Mouse (Mus musculus) hindbrain, embryonic 11.5 days (tissue): Measurements from ENCODE around the gene Prrx1. TPM values are rescaled to one million over a fixed set of nuclear protein-coding genes. Genes with fewer than 3 reads are reported as not detected.

Source experiments
- ATAC-seq: fragments of 200-750 bp; cut with Nextera tagmentation; 2 replicates; pipeline ENCODE4 v1.8.0; 2017; ENCODE audit warnings: mild to moderate bottlenecking, moderate TSS enrichment, moderate library complexity; ENCODE audit not compliant: low FRiP score
- DNase-seq: peaks from one replicate; pipeline ENCODE4 v3.0.0-alpha.2; 2015; ENCODE audit warnings: low spot score
- H3K27ac ChIP-seq: fragments of 300-500 bp; sonication (generic); 2 replicates; pipeline ENCODE4 v1.5.1; 2014; ENCODE audit warnings: mild to moderate bottlenecking, low read depth, low read length
- H3K27me3 ChIP-seq: fragments of 300-500 bp; sonication (generic); 2 replicates; pipeline ENCODE4 v1.6.1; 2014; ENCODE audit warnings: mild to moderate bottlenecking, low read length, moderate library complexity, mixed read lengths; ENCODE audit not compliant: control insufficient read depth, insufficient read depth
- H3K36me3 ChIP-seq: fragments of 300-500 bp; sonication (generic); 2 replicates; pipeline ENCODE4 v1.6.1; 2014; ENCODE audit warnings: mild to moderate bottlenecking, low read length, moderate library complexity, mixed read lengths; ENCODE audit not compliant: control insufficient read depth, insufficient read depth
- H3K4me1 ChIP-seq: fragments of 300-500 bp; sonication (generic); replicated peaks from 2 replicates; pipeline ENCODE4 v1.6.1; 2014; ENCODE audit warnings: low read length, mixed read lengths; ENCODE audit not compliant: control insufficient read depth, insufficient read depth
- H3K4me2 ChIP-seq: fragments of 300-500 bp; sonication (generic); replicated peaks from 2 replicates; pipeline ENCODE4 v1.6.1; 2014; ENCODE audit warnings: mild to moderate bottlenecking, low read depth, low read length
- H3K4me3 ChIP-seq: fragments of 300-500 bp; sonication (generic); 2 replicates; pipeline ENCODE4 v1.5.1; 2014; ENCODE audit warnings: low read depth, low read length
- H3K9ac ChIP-seq: fragments of 300-500 bp; sonication (generic); 2 replicates; pipeline ENCODE4 v1.6.1; 2014; ENCODE audit warnings: low read depth, low read length
- H3K9me3 ChIP-seq: fragments of 300-500 bp; sonication (generic); 2 replicates; pipeline ENCODE4 v1.6.1; 2016; ENCODE audit warnings: low read length; ENCODE audit not compliant: control insufficient read depth
- WGBS: fragments of 180-500 bp; shearing (Covaris S2); extraction: QIAGEN DNeasy Blood & Tissue Kit; methylation state at CpG from one replicate; pipeline ENCODE4 v1.1.7; 2014; 5-methylcytosine and 5-hydroxymethylcytosine counted together
- polyA plus RNA-seq: library from polyadenylated mRNA; unstranded; fragments of >200 nt; fragmentation: Nextera tagmentation; extraction: Ambion mirVana; gene quantifications from 2 replicates; pipeline ENCODE4 v1.2.1, GENCODE M21; 2014

Gene Prrx1
- polyA plus RNA-seq, 1 experiment from 2014 or later, result 71.0 TPM

- Histone ChIP-seq H3K4me3 (no peak overlapping the region), H3K4me1 (no peaks in the 10 kb centered on the region; the same call in none of the 2 replicates), H3K9ac (no peak overlapping the region), H3K27ac (no peak overlapping the region), H3K36me3 (no peaks in the 10 kb centered on the region), H3K4me2 (0 out of 2 replicates have a peak overlapping the region, but pooled peaks have one; percentile 15), H3K27me3 (peaks cover 42% of the 10 kb centered on the region), H3K9me3 (no peaks in the 10 kb centered on the region)
- DNase-seq (peak; percentile 38), ATAC-seq (no peak)
- 11% methylated on average over 11 of the region's 11 CpGs for WGBS
Measured at GRCm38 (mm10) chr1:163307706-163308105, 5.8 kb downstream of the Prrx1 start.

GRCm38 (mm10) chr1:163305956-163306355 is 7.6 kb downstream of the Prrx1 start:
- Histone ChIP-seq H3K9ac (no peak overlapping the region), H3K27ac (no peak overlapping the region), H3K36me3 (no peaks in the 10 kb centered on the region), H3K9me3 (no peaks in the 10 kb centered on the region), H3K27me3 (peaks cover 25% of the 10 kb centered on the region), H3K4me3 (no peak overlapping the region), H3K4me2 (no peak overlapping the region), H3K4me1 (no peaks in the 10 kb centered on the region)
- 43% methylated on average over 1 of the region's 1 CpGs for WGBS
- no peak for DNase-seq
- no peak for ATAC-seq

DNA sequence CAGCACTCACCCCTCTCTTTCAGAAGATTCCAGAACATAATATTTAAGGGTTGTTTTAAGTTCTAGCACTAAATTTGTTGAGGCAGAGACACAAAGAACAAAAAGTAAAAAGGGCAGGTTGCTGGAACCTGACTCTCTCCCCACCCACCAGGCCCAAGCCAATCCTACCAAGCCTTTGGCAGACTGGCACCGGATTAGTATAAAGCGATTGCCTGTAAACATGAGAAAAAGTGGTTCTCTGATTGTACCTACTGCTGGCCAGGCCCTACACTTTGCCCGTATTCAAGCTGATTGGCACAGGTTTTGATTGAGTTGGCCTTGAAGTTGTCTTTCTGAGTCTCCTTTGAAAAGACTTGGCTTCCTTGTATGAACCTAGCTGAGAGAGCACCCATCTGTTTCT is 8.7 kb downstream of the Prrx1 start:
- no peaks in the 10 kb centered on the region for H3K4me1 ChIP-seq
- H3K4me2 ChIP-seq, result no peak overlapping the region
- H3K9ac ChIP-seq, result no peak overlapping the region
- H3K9me3 ChIP-seq, result no peaks in the 10 kb centered on the region
- no peak for ATAC-seq
- no peak overlapping the region for H3K4me3 ChIP-seq
- H3K27ac ChIP-seq, result no peak overlapping the region
- WGBS, result 89% methylated on average over 3 of the region's 3 CpGs
- no peak for DNase-seq
- no peaks in the 10 kb centered on the region for H3K36me3 ChIP-seq
- H3K27me3 ChIP-seq, result peaks cover 19% of the 10 kb centered on the region

- Histone ChIP-seq H3K36me3 (no peaks in the 10 kb centered on the region), H3K4me1 (no peaks in the 10 kb centered on the region), H3K9me3 (no peaks in the 10 kb centered on the region), H3K27me3 (peaks cover 1% of the 10 kb centered on the region; the same call in 1 of the 2 replicates), H3K4me2 (no peak overlapping the region), H3K27ac (no peak overlapping the region), H3K9ac (no peak overlapping the region), H3K4me3 (no peak overlapping the region)
- no peak for ATAC-seq
- DNase-seq, result no peak
- WGBS, result 53% methylated on average over 6 of the region's 6 CpGs
Measured at GRCm38 (mm10) chr1:163302292-163302691, 11.2 kb downstream of the Prrx1 start.

DNA sequence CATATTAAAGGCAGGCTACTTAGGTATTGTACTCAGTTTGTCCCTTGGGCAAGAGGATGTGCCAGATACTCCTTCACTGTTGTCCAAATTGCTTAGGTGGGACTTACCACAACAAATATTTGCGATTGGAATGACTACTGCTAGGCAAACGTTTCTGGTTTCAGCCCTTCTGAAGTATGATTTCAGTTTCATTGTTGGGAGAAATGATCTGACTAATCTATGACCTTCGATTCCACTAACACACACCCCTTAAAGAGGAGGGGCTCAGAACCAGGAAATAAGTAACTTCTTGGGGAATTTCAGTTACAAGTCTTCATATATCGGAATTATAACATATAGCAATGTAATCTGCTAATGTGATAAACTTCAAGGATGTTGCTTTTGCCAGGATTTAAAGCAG is 20.4 kb downstream of the Prrx1 start:
- DNase-seq, result no peak
- no peaks in the 10 kb centered on the region for H3K4me1 ChIP-seq
- 84% methylated on average over 4 of the region's 4 CpGs for WGBS

DNA sequence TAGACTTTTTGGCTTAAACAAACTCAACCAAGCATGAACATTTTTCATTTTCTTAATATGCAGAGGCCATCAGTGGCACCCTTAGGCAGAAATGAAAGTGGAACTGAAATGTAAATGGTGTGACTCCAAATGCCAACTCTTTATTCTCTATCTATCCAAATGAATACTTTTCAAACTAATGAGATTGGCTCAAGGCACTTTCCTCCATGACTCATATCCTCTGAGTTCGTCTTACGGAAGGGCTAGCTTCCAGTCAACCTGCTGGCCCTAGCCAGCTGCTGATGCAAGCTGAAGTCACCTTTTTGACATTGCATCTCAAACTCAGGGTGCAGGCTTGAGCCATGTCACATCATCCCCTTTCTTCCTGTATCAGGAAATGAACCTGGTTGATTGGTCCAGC is 21.6 kb downstream of the Prrx1 start:
- Histone ChIP-seq H3K4me2 (no peak overlapping the region), H3K9me3 (no peaks in the 10 kb centered on the region), H3K27ac (no peak overlapping the region), H3K36me3 (no peaks in the 10 kb centered on the region), H3K4me1 (no peaks in the 10 kb centered on the region), H3K27me3 (no peaks in the 10 kb centered on the region), H3K9ac (no peak overlapping the region), H3K4me3 (no peak overlapping the region)
- 96% methylated on average over 2 of the region's 2 CpGs for WGBS
- DNase-seq, result no peak
- no peak for ATAC-seq

More for the DNA sequence above, 20.4 kb downstream of the Prrx1 start:
- Histone ChIP-seq H3K4me2 (no peak overlapping the region), H3K4me3 (no peak overlapping the region), H3K9ac (no peak overlapping the region), H3K27me3 (no peaks in the 10 kb centered on the region), H3K36me3 (no peaks in the 10 kb centered on the region), H3K9me3 (no peaks in the 10 kb centered on the region), H3K27ac (no peak overlapping the region)
- ATAC-seq, result no peak

- H3K9ac ChIP-seq, result no peak overlapping the region
- no peaks in the 10 kb centered on the region for H3K4me1 ChIP-seq
- WGBS, result 85% methylated on average over 7 of the region's 7 CpGs
- H3K36me3 ChIP-seq, result no peaks in the 10 kb centered on the region
- no peaks in the 10 kb centered on the region for H3K9me3 ChIP-seq
- H3K4me2 ChIP-seq, result no peak overlapping the region
- no peak overlapping the region for H3K27ac ChIP-seq
- no peak overlapping the region for H3K4me3 ChIP-seq
- DNase-seq, result no peak
- H3K27me3 ChIP-seq, result no peaks in the 10 kb centered on the region
- no peak for ATAC-seq
Measured at GRCm38 (mm10) chr1:163289131-163289530, 24.4 kb downstream of the Prrx1 start.

GRCm38 (mm10) chr1:163285539-163285938 is 28.0 kb downstream of the Prrx1 start:
- H3K4me1 ChIP-seq, result no peaks in the 10 kb centered on the region
- H3K4me3 ChIP-seq, result no peak overlapping the region
- ATAC-seq, result no peak
- no peak overlapping the region for H3K9ac ChIP-seq
- DNase-seq, result no peak
- H3K4me2 ChIP-seq, result no peak overlapping the region
- no peaks in the 10 kb centered on the region for H3K27me3 ChIP-seq
- no peaks in the 10 kb centered on the region for H3K36me3 ChIP-seq
- no peaks in the 10 kb centered on the region for H3K9me3 ChIP-seq
- H3K27ac ChIP-seq, result no peak overlapping the region
- 69% methylated on average over 1 of the region's 1 CpGs for WGBS

- H3K4me2 ChIP-seq, result no peak overlapping the region
- WGBS, result 39% methylated on average over 3 of the region's 3 CpGs
- H3K27me3 ChIP-seq, result no peaks in the 10 kb centered on the region
- no peak overlapping the region for H3K9ac ChIP-seq
- H3K4me3 ChIP-seq, result no peak overlapping the region
- no peak overlapping the region for H3K27ac ChIP-seq
- H3K36me3 ChIP-seq, result no peaks in the 10 kb centered on the region
- H3K9me3 ChIP-seq, result no peaks in the 10 kb centered on the region
- DNase-seq, result no peak
- H3K4me1 ChIP-seq, result no peaks in the 10 kb centered on the region
- ATAC-seq, result no peak
Measured at GRCm38 (mm10) chr1:163285136-163285535, 28.4 kb downstream of the Prrx1 start.
